Mouse (Mus musculus): ENCODE measurements at regions not wholly inside any gene's neighbourhood (a gene's known extent, or its start where the extent isn't known, plus 50 kb on each side); places are given as distances from the start of the nearest gene placed in this dataset.

DNA sequence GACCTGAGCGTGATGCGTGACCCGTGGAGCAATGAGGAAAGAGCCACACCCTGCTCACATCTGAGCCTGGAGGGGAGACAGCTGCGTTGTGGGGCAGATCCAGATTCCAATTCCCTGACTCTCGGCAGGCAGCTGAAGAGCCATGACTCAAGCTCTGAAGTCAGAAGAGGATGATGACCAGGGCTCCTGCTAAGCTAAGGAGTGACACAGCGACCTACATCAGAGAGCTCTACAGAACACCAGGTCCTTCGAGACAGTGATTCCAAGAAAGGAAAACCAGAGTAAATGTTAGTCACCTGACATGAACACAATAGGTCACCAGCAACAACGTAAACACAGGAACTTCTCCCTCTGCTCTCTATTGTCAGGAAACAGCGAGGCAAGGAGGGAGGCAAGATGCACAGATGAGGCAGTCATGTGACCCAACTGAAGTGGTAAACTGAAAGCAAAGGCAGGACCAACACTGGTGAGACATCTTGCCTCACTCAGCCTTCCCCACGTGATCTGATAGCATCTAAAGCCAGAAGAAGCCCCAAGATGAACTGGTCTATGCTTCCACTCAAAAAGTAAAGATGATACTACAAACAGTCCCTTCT, 444.2 kb upstream of the Gm19410 start:
- TF ChIP-seq NANOG (IDR thresholded peaks at IDR 0.05; ENCODE audit: borderline replicate concordance, low read length) (no peak), CTCF (conservative IDR thresholded peaks at IDR 0.05; ENCODE audit: low read length) (no peak)

Measured in E14TG2a.4 (cell line).